Mouse (Mus musculus) heart, postnatal 0 days (tissue): ENCODE data around the gene Cant1. TPM values are rescaled to one million over a fixed set of nuclear protein-coding genes. Genes with fewer than 3 reads are reported as not detected.

Experiments used
- ATAC-seq: fragments of 200-750 bp; cut with Nextera tagmentation; 2 replicates; pipeline ENCODE4 v1.8.0; 2017; ENCODE audit warnings: low read depth, moderate number of reproducible peaks, moderate library complexity; ENCODE audit not compliant: insufficient read depth
- DNase-seq: peaks from one replicate; pipeline ENCODE4 v3.0.0-alpha.2; 2016; ENCODE audit warnings: low spot score
- H3K27ac ChIP-seq: fragments of 300-500 bp; sonication (generic); 2 replicates; pipeline ENCODE4 v1.5.1; 2014; ENCODE audit warnings: low read depth, mild to moderate bottlenecking
- H3K27me3 ChIP-seq: fragments of 300-500 bp; sonication (generic); 2 replicates; pipeline ENCODE4 v1.6.1; 2014; ENCODE audit warnings: low read length, mixed read lengths; ENCODE audit not compliant: control insufficient read depth, insufficient read depth
- H3K36me3 ChIP-seq: fragments of 300-500 bp; sonication (generic); replicated peaks from 2 replicates; pipeline ENCODE4 v1.6.1; 2014; ENCODE audit warnings: low read length, mixed read lengths; ENCODE audit not compliant: control insufficient read depth, insufficient read depth
- H3K4me1 ChIP-seq: fragments of 300-500 bp; sonication (generic); 2 replicates; pipeline ENCODE4 v1.6.1; 2014; ENCODE audit warnings: antibody characterized with exemption; ENCODE audit not compliant: control insufficient read depth, insufficient read depth
- H3K4me2 ChIP-seq: fragments of 300-500 bp; sonication (generic); 2 replicates; pipeline ENCODE4 v1.6.1; 2014; ENCODE audit warnings: low read depth, mild to moderate bottlenecking, low read length, moderate library complexity
- H3K4me3 ChIP-seq: fragments of 300-500 bp; sonication (generic); 2 replicates; pipeline ENCODE4 v1.5.1; 2014; ENCODE audit warnings: low read depth, low read length
- H3K9ac ChIP-seq: fragments of 300-500 bp; sonication (generic); replicated peaks from 2 replicates; pipeline ENCODE4 v1.6.1; 2014; ENCODE audit warnings: low read depth, low read length, mixed read lengths
- H3K9me3 ChIP-seq: fragments of 300-500 bp; sonication (generic); replicated peaks from 2 replicates; pipeline ENCODE4 v1.6.1; 2016; ENCODE audit warnings: low read length; ENCODE audit not compliant: control insufficient read depth
- CTCF ChIP-seq: IDR thresholded peaks from 2 replicates; pipeline ENCODE4 v1.5.1; 2016; ENCODE audit warnings: antibody characterized with exemption, control low read depth, low read depth
- EP300 ChIP-seq: IDR thresholded peaks from 2 replicates; pipeline ENCODE4 v1.6.1; 2016; ENCODE audit warnings: antibody characterized with exemption, low read depth
- WGBS: fragments of 180-500 bp; shearing (Covaris S2); extraction: QIAGEN DNeasy Blood & Tissue Kit; methylation state at CpG from one replicate; pipeline ENCODE4 v1.1.7; 2014; 5-methylcytosine and 5-hydroxymethylcytosine counted together
- polyA plus RNA-seq: library from polyadenylated mRNA; unstranded; fragments of >200 nt; fragmentation: Nextera tagmentation; extraction: Ambion mirVana; gene quantifications from 2 replicates; pipeline ENCODE4 v1.2.1, GENCODE M21; 2015
- total RNA-seq: library from RNA; depleted of rRNA; stranded (reverse); fragments of >200 nt; gene quantifications from 2 replicates; pipeline ENCODE4 v1.2.3, GENCODE M21; 2014; ENCODE audit warnings: low replicate concordance

Cant1 gene
- total and polyA plus RNA-seq, 2 experiments from 2014 or later = 10.4 to 35.5 TPM

GRCm38 (mm10) chr11:118456937-118457336 lies 38.1 kb upstream of the Cant1 start:
- no peaks in the 10 kb centered on the region for H3K4me1 ChIP-seq
- no peak overlapping the region for H3K9ac ChIP-seq
- ATAC-seq (no peak), DNase-seq (no peak)
- no peak overlapping the region for H3K27ac ChIP-seq
- no peaks in the 10 kb centered on the region for H3K36me3 ChIP-seq
- no peak overlapping the region for H3K4me3 ChIP-seq
- 0 out of 2 replicates have a peak, but pooled peaks cover 6% of the 10 kb centered on the region for H3K9me3 ChIP-seq
- no peak overlapping the region for H3K4me2 ChIP-seq
- 61% methylated on average over 11 of the region's 11 CpGs for whole genome bisulfite sequencing
- TF ChIP-seq CTCF (no peak), EP300 (no peak)
- no peaks in the 10 kb centered on the region for H3K27me3 ChIP-seq

- DNase-seq (no peak), ATAC-seq (no peak)
- TF ChIP-seq CTCF = no peak
- no peak for TF ChIP-seq EP300
- no peaks in the 10 kb centered on the region for H3K36me3 ChIP-seq
- H3K4me3 ChIP-seq = no peak overlapping the region
- no peak overlapping the region for H3K27ac ChIP-seq
- no peaks in the 10 kb centered on the region for H3K27me3 ChIP-seq
- whole genome bisulfite sequencing = 56% methylated on average over 6 of the region's 6 CpGs
- H3K4me2 ChIP-seq = no peak overlapping the region
- H3K4me1 ChIP-seq = no peaks in the 10 kb centered on the region
- H3K9ac ChIP-seq = no peak overlapping the region
- H3K9me3 ChIP-seq = 0 out of 2 replicates have a peak, but pooled peaks cover 6% of the 10 kb centered on the region
These were observed 36.9 kb upstream of the Cant1 start for GRCm38 (mm10) chr11:118455788-118456187.

- Histone ChIP-seq H3K4me1 (no peaks in the 10 kb centered on the region), H3K27me3 (no peaks in the 10 kb centered on the region), H3K4me3 (no peak overlapping the region), H3K27ac (no peak overlapping the region), H3K36me3 (no peaks in the 10 kb centered on the region), H3K9ac (no peak overlapping the region), H3K4me2 (no peak overlapping the region), H3K9me3 (no peaks in the 10 kb centered on the region)
- no peak for TF ChIP-seq CTCF
- no peak for TF ChIP-seq EP300
- ATAC-seq = no peak
- no peak for DNase-seq
- WGBS = 70% methylated on average over 11 of the region's 11 CpGs
These were observed 35.2 kb upstream of the Cant1 start for GRCm38 (mm10) chr11:118453886-118454671.

GRCm38 (mm10) chr11:118452955-118453354 lies 34.1 kb upstream of the Cant1 start:
- no peak overlapping the region for H3K4me2 ChIP-seq
- H3K27ac ChIP-seq = no peak overlapping the region
- H3K9me3 ChIP-seq = no peaks in the 10 kb centered on the region
- DNase-seq (no peak), ATAC-seq (no peak)
- no peaks in the 10 kb centered on the region for H3K27me3 ChIP-seq
- no peak overlapping the region for H3K4me3 ChIP-seq
- TF ChIP-seq EP300 (no peak), CTCF (no peak)
- H3K4me1 ChIP-seq = no peaks in the 10 kb centered on the region
- 0 out of 2 replicates have a peak, but pooled peaks cover 5% of the 10 kb centered on the region for H3K36me3 ChIP-seq
- H3K9ac ChIP-seq = no peak overlapping the region
- 64% methylated on average over 2 of the region's 2 CpGs for WGBS

GRCm38 (mm10) chr11:118451211-118451610 lies 32.3 kb upstream of the Cant1 start:
- Histone ChIP-seq H3K4me2 (no peak overlapping the region), H3K9me3 (no peaks in the 10 kb centered on the region), H3K4me1 (no peaks in the 10 kb centered on the region), H3K36me3 (0 out of 2 replicates have a peak, but pooled peaks cover 6% of the 10 kb centered on the region), H3K27ac (no peak overlapping the region), H3K4me3 (no peak overlapping the region), H3K27me3 (no peaks in the 10 kb centered on the region), H3K9ac (no peak overlapping the region)
- no peak for TF ChIP-seq EP300
- no peak for TF ChIP-seq CTCF
- no peak for DNase-seq
- 76% methylated on average over 6 of the region's 6 CpGs for WGBS
- no peak for ATAC-seq

GRCm38 (mm10) chr11:118448385-118448784 lies 29.5 kb upstream of the Cant1 start:
- H3K36me3 ChIP-seq = 0 out of 2 replicates have a peak, but pooled peaks cover 6% of the 10 kb centered on the region
- ATAC-seq = no peak
- no peaks in the 10 kb centered on the region for H3K4me1 ChIP-seq
- H3K27ac ChIP-seq = no peak overlapping the region
- no peak overlapping the region for H3K4me3 ChIP-seq
- DNase-seq = no peak
- 79% methylated on average over 8 of the region's 8 CpGs for WGBS
- H3K9ac ChIP-seq = no peak overlapping the region
- no peak for TF ChIP-seq EP300
- H3K27me3 ChIP-seq = no peaks in the 10 kb centered on the region; the same call in 1 of the 2 replicates
- H3K9me3 ChIP-seq = no peaks in the 10 kb centered on the region
- H3K4me2 ChIP-seq = no peak overlapping the region
